Mouse (Mus musculus) mouse embryonic stem cell (cell line): ENCODE measurements around the gene 4931423N10Rik.
"Not testable (repeated sequence)": the region's sequence is repeated elsewhere in the genome, so short reads cannot be mapped to it uniquely, and the experiment has no call there.

ENCODE experiments used
- in situ Hi-C, 2 experiments: fragments of 300-500 bp; cut with MboI; formaldehyde crosslinking; loops; 1 replicate in 1 of 2; 3 replicates in 1 of 2; pipeline ENCODE4 v1.14.3; 2019 to 2020; ENCODE audit warnings: low sequenced_read_pairs in 2 of 2, low pct_unique_long_range_greater_than_20kb in 1 of 2, mixed read lengths in 1 of 2; ENCODE audit not compliant: unreplicated experiment in 1 of 2

4931423N10Rik gene

GRCm38 (mm10) chr2:23207070-23207526 lies at the start of gene 4931423N10Rik:
TSS of gene 4931423N10Rik (plus strand) at chr2:23207476.
- in situ Hi-C loops, result no loop called here

- in situ Hi-C loops, result no loop called here
These were observed 35.0 kb upstream of the 4931423N10Rik start for GRCm38 (mm10) chr2:23172305-23172704.

GRCm38 (mm10) chr2:23194366-23194765 lies 12.9 kb upstream of the 4931423N10Rik start:
- in situ Hi-C loops, result no loop called here

GRCm38 (mm10) chr2:23201034-23201433 lies 6.2 kb upstream of the 4931423N10Rik start:
- in situ Hi-C loops, result no loop called here

GRCm38 (mm10) chr2:23202900-23203670 lies 4.2 kb upstream of the 4931423N10Rik start:
- in situ Hi-C loops, result no loop called here

GRCm38 (mm10) chr2:23213661-23214060 lies 6.4 kb downstream of the 4931423N10Rik start:
- in situ Hi-C loops, result no loop called here

GRCm38 (mm10) chr2:23225199-23225598 lies 17.9 kb downstream of the 4931423N10Rik start:
- in situ Hi-C loops, result no loop called here

GRCm38 (mm10) chr2:23228463-23228862 lies 21.2 kb downstream of the 4931423N10Rik start:
- in situ Hi-C loops, result no loop called here

GRCm38 (mm10) chr2:23234065-23234773 lies 26.9 kb downstream of the 4931423N10Rik start:
- in situ Hi-C loops, result no loop called here

- in situ Hi-C loops, result not testable (repeated sequence)
These were observed 83.7 kb downstream of the 4931423N10Rik start for GRCm38 (mm10) chr2:23290991-23291390.

GRCm38 (mm10) chr2:23314869-23315268 lies 107.6 kb downstream of the 4931423N10Rik start:
- in situ Hi-C loops, result loop anchor here (25.0 kb wide), 1 partner anchor 247 kb away; the partner anchor contains the start of gene Spopl (in 2 of the 2)
